Mouse (Mus musculus): Measurements from ENCODE around the gene Cd3e.
A peak's percentile ranks its signal among the peaks of the same experiment; 100 is the strongest.

Gene Cd3e

GRCm38 (mm10) chr9:45018031-45018430, 8.6 kb upstream of the Cd3e start:
- DNase-seq (ENCODE audit: low spot score in 2 of 2) = no peak

- no peak for DNase-seq (ENCODE audit: low spot score in 2 of 2)
These were observed 6.4 kb upstream of the Cd3e start for GRCm38 (mm10) chr9:45015841-45016240.

- no peak for DNase-seq (ENCODE audit: low spot score in 2 of 2)
These were observed 5.5 kb upstream of the Cd3e start for GRCm38 (mm10) chr9:45014879-45015278.

GRCm38 (mm10) chr9:45011291-45011690, 1.9 kb upstream of the Cd3e start:
- DNase-seq (ENCODE audit: low spot score in 2 of 2) = no peak

- peak in 1 of 2 experiments; percentile 42 for DNase-seq (ENCODE audit: low spot score in 2 of 2)
These were observed 1.0 kb upstream of the Cd3e start for GRCm38 (mm10) chr9:45010461-45010860.

GRCm38 (mm10) chr9:45008342-45008741, 1.1 kb downstream of the Cd3e start:
- DNase-seq (ENCODE audit: low spot score in 2 of 2) = no peak

- DNase-seq (ENCODE audit: low spot score in 2 of 2) = no peak
These were observed 2.0 kb downstream of the Cd3e start for GRCm38 (mm10) chr9:45007404-45007803.

GRCm38 (mm10) chr9:45000249-45000648, 9.2 kb downstream of the Cd3e start:
- no peak for DNase-seq (ENCODE audit: low spot score in 2 of 2)

GRCm38 (mm10) chr9:44999776-45000175, 9.7 kb downstream of the Cd3e start:
- DNase-seq (ENCODE audit: low spot score in 2 of 2) = no peak

- no peak for DNase-seq (ENCODE audit: low spot score in 2 of 2)
These were observed 10.3 kb downstream of the Cd3e start for GRCm38 (mm10) chr9:44999171-44999570.

GRCm38 (mm10) chr9:44998138-44998537, 11.3 kb downstream of the Cd3e start:
- DNase-seq (ENCODE audit: low spot score in 2 of 2) = no peak

GRCm38 (mm10) chr9:44996590-44996989, 12.8 kb downstream of the Cd3e start:
- no peak for DNase-seq (ENCODE audit: low spot score in 2 of 2)

GRCm38 (mm10) chr9:44994962-44995361, 14.5 kb downstream of the Cd3e start:
- no peak for DNase-seq (ENCODE audit: low spot score in 2 of 2)

GRCm38 (mm10) chr9:44993268-44993667, 16.2 kb downstream of the Cd3e start:
- no peak for DNase-seq (ENCODE audit: low spot score in 2 of 2)

GRCm38 (mm10) chr9:44992271-44992670, 17.2 kb downstream of the Cd3e start:
- no peak for DNase-seq (ENCODE audit: low spot score in 2 of 2)

- DNase-seq (ENCODE audit: low spot score in 2 of 2) = no peak
These were observed 17.6 kb downstream of the Cd3e start for GRCm38 (mm10) chr9:44991821-44992220.

- no peak for DNase-seq (ENCODE audit: low spot score in 2 of 2)
These were observed 22.5 kb downstream of the Cd3e start for GRCm38 (mm10) chr9:44986976-44987375.

- peak; percentile 36 to 69 for DNase-seq (ENCODE audit: low spot score in 2 of 2)
These were observed 23.1 kb downstream of the Cd3e start for GRCm38 (mm10) chr9:44986242-44986781.

GRCm38 (mm10) chr9:44985721-44986161, 23.7 kb downstream of the Cd3e start:
- no peak for DNase-seq (ENCODE audit: low spot score in 2 of 2)

- DNase-seq (ENCODE audit: low spot score in 2 of 2) = no peak
These were observed 26.4 kb downstream of the Cd3e start for GRCm38 (mm10) chr9:44983001-44983400.

GRCm38 (mm10) chr9:44982531-44982930, 26.9 kb downstream of the Cd3e start:
- no peak for DNase-seq (ENCODE audit: low spot score in 2 of 2)

GRCm38 (mm10) chr9:44982081-44982480, 27.3 kb downstream of the Cd3e start:
- no peak for DNase-seq (ENCODE audit: low spot score in 2 of 2)

- no peak for DNase-seq (ENCODE audit: low spot score in 2 of 2)
These were observed 27.8 kb downstream of the Cd3e start, which contains the start of gene Cd3d for GRCm38 (mm10) chr9:44981676-44982075. TSS of gene Cd3d (plus strand) at chr9:44981786.

GRCm38 (mm10) chr9:44981104-44981503, 28.3 kb downstream of the Cd3e start:
- DNase-seq (ENCODE audit: low spot score in 2 of 2) = no peak

Data from spleen, postnatal 10 days (tissue).